Mouse (Mus musculus) thymus, adult 2 months (tissue): ENCODE measurements around the gene Ush1c.

Experiments
- CTCF ChIP-seq: fragments of 200-500 bp; IDR thresholded peaks from 2 replicates; pipeline ENCODE4 v1.5.1; 2012; ENCODE audit warnings: mild to moderate bottlenecking, control low read depth, low read length, moderate library complexity, borderline replicate concordance; ENCODE audit not compliant: control insufficient read depth, poor library complexity, insufficient read depth; ENCODE audit errors: extremely low read depth
- POLR2A ChIP-seq: fragments of 200-500 bp; IDR thresholded peaks from 2 replicates; pipeline ENCODE4 v1.6.1; 2012; ENCODE audit warnings: mild to moderate bottlenecking, low read length, control low read depth, moderate library complexity; ENCODE audit not compliant: control insufficient read depth, poor library complexity, insufficient read depth; ENCODE audit errors: extremely low read depth

- TF ChIP-seq CTCF (no peak), POLR2A (no peak)
Observed at GRCm38 (mm10) chr7:46240091-46240490, 1.8 kb upstream of the Ush1c start.
